Mouse (Mus musculus): ENCODE measurements around the gene Gm7233. TPM values are rescaled to one million over a fixed set of nuclear protein-coding genes. Genes with fewer than 3 reads are reported as not detected.
"Not testable (repeated sequence)": the region's sequence is repeated elsewhere in the genome, so short reads cannot be mapped to it uniquely, and the experiment has no call there.

Gene Gm7233
- polyA plus RNA-seq (2017; shearing (Covaris generic)): not detected

GRCm38 (mm10) chr14:43179567-43179966 lies at the start of gene Gm7233:
Gm7233 (plus strand) TSS chr14:43179867.
- not testable (repeated sequence) for ATAC-seq

- not testable (repeated sequence) for ATAC-seq
Observed at GRCm38 (mm10) chr14:43167189-43167588, 12.5 kb upstream of the Gm7233 start.

GRCm38 (mm10) chr14:43167942-43168341 lies 11.7 kb upstream of the Gm7233 start:
- ATAC-seq: not testable (repeated sequence)

- ATAC-seq: not testable (repeated sequence)
Observed at GRCm38 (mm10) chr14:43168573-43169170, 11.0 kb upstream of the Gm7233 start.

GRCm38 (mm10) chr14:43235204-43235603 lies 55.5 kb downstream of the Gm7233 start, which contains the start of gene Gm8122:
Gm8122 (minus strand) TSS chr14:43235304.
- ATAC-seq: not testable (repeated sequence)

Other genes with a start within 250 kb of the Gm7233 start
- not detected for gene Gm8082, start 186.2 kb upstream of the Gm7233 start, polyA plus RNA-seq (2017; shearing (Covaris generic))
- gene Gm10376, start 164.2 kb upstream of the Gm7233 start, polyA plus RNA-seq (2017; shearing (Covaris generic)): not detected
- not detected for gene Gm8094, start 103.2 kb upstream of the Gm7233 start, polyA plus RNA-seq (2017; shearing (Covaris generic))
- gene Gm8104, start 79.3 kb upstream of the Gm7233 start, polyA plus RNA-seq (2017; shearing (Covaris generic)): not detected
- gene Gm8122, start 55.4 kb downstream of the Gm7233 start, polyA plus RNA-seq (2017; shearing (Covaris generic)): not detected
- gene Gm8126, start 78.8 kb downstream of the Gm7233 start, polyA plus RNA-seq (2017; shearing (Covaris generic)): not detected
- gene Gm9732, start 95.2 kb downstream of the Gm7233 start, polyA plus RNA-seq (2017; shearing (Covaris generic)): under 1 TPM; 0.42 to 0.44 TPM
- not detected for gene Gm8127, start 114.0 kb downstream of the Gm7233 start, polyA plus RNA-seq (2017; shearing (Covaris generic))
- gene 1700001F09Rik, start 167.9 kb downstream of the Gm7233 start, polyA plus RNA-seq (2017; shearing (Covaris generic)): not detected
- not detected for gene Gm8138, start 236.5 kb downstream of the Gm7233 start, polyA plus RNA-seq (2017; shearing (Covaris generic))

Data from activated CD4-positive, CD25-positive, alpha-beta regulatory T cell, adult 4 months (primary cell).